Mouse (Mus musculus): ENCODE measurements around the gene Nfx1. TPM values are rescaled to one million over a fixed set of nuclear protein-coding genes. Genes with fewer than 3 reads are reported as not detected.
A peak's percentile ranks its signal among the peaks of the same experiment; 100 is the strongest.

Gene Nfx1
- total and polyA plus RNA-seq, 3 experiments: 16.9 to 19.8 (median 18.9) TPM

DNA sequence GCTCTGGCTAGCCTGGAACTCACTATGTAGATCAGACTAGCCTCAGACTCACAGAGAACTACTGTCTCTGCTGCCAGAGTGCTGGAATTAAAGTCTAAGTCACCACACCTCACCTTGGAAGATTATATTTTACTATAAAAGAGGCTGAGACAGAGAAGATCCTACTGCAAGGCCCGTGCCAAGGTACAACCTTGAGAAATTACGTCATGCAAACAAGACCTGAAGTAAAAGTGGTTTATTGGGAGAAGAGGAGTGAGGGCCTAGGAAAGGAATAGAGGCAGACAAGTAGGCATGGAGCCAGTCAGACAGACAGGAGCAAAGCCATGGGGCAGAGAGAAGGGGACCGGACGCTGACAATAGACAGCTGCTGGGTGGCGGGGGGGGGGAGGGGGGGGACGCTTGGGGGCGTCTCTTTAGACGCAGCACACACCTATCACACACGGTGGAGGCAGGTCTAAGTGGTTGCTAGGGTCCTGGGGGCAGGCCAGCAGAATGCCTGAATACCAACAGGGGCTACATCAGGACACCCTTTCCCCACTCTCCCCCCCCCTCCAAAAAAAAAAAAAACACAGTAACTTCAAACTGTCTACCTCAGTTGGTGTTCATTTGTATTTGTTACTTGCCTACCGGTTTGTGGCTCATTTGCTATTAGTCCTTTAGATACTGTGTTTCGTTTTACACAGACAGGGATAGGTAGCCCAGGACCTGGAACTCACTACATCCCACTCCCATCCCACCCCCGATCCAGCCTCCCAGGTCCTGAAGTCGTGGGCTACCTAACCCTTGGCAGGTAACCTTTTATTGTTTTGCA, 720 bp upstream of the Nfx1 start:
- H3K36me3 ChIP-seq (ENCODE audit: control insufficient read depth, insufficient read depth, low read length): no peaks in the 10 kb centered on the region
- 0 out of 2 replicates have a peak, but pooled peaks cover 2% of the 10 kb centered on the region for H3K79me2 ChIP-seq (replicated peaks; ENCODE audit: control insufficient read depth, insufficient read depth, low read length)
- H3K27ac ChIP-seq: peak overlapping the region; percentile 93
- H3K27me3 ChIP-seq (ENCODE audit: control insufficient read depth, insufficient read depth, low read length): no peaks in the 10 kb centered on the region
- intact Hi-C loops (cut with DNase I): loop anchor here (5.0 to 10.0 kb wide), 2 partner anchors 155 to 307 kb away; partner anchors contain the start of genes Nol6 and Ubap2
- H3K4me1 ChIP-seq (ENCODE audit: control insufficient read depth, insufficient read depth, low read length): peaks cover 3% of the 10 kb centered on the region
- TF ChIP-seq EP300 (IDR thresholded peaks at IDR 0.05; ENCODE audit: insufficient read depth, low read depth, low read length) (no peak), POLR2A (IDR thresholded peaks at IDR 0.05; ENCODE audit: insufficient read depth, low read depth, low read length) (no peak), CTCF (IDR thresholded peaks at IDR 0.05) (no peak)
- no peak for DNase-seq
- H3K4me3 ChIP-seq: peak overlapping the region; percentile 89
- 11% methylated on average over 13 of the region's 13 CpGs for WGBS
- peak overlapping the region; percentile 84 for H3K9ac ChIP-seq (ENCODE audit: low read depth, low read length)

GRCm38 (mm10) chr4:40970592-40970841, 189 bp upstream of the Nfx1 start:
- under 1% methylated on average over 15 of the region's 16 CpGs for WGBS
- no peaks in the 10 kb centered on the region for H3K27me3 ChIP-seq (ENCODE audit: control insufficient read depth, insufficient read depth, low read length)
- TF ChIP-seq CTCF (IDR thresholded peaks at IDR 0.05) (no peak), EP300 (IDR thresholded peaks at IDR 0.05; ENCODE audit: insufficient read depth, low read depth, low read length) (no peak), POLR2A (IDR thresholded peaks at IDR 0.05; ENCODE audit: insufficient read depth, low read depth, low read length) (no peak)
- H3K4me1 ChIP-seq (ENCODE audit: control insufficient read depth, insufficient read depth, low read length): peaks cover 3% of the 10 kb centered on the region
- H3K9ac ChIP-seq (ENCODE audit: low read depth, low read length): peak overlapping the region; percentile 84
- H3K27ac ChIP-seq: peak overlapping the region; percentile 93
- intact Hi-C loops (cut with DNase I): loop anchor here (5.0 to 10.0 kb wide), 2 partner anchors 154 to 307 kb away; partner anchors contain the start of genes Nol6 and Ubap2
- H3K36me3 ChIP-seq (ENCODE audit: control insufficient read depth, insufficient read depth, low read length): no peaks in the 10 kb centered on the region
- peak overlapping the region; percentile 89 for H3K4me3 ChIP-seq
- no peak for DNase-seq
- H3K79me2 ChIP-seq (replicated peaks; ENCODE audit: control insufficient read depth, insufficient read depth, low read length): 0 out of 2 replicates have a peak, but pooled peaks cover 2% of the 10 kb centered on the region

GRCm38 (mm10) chr4:40971744-40972143, 1.0 kb downstream of the Nfx1 start:
- intact Hi-C loops (cut with DNase I): loop anchor here (1.0 to 10.0 kb wide), 3 partner anchors 23 to 306 kb away; partner anchors contain the start of genes Bag1, Chmp5, Nol6 and Ubap2
- WGBS: 27% methylated on average over 13 of the region's 13 CpGs
- DNase-seq: no peak
- Histone ChIP-seq H3K27ac (no peak overlapping the region), H3K4me1 (ENCODE audit: control insufficient read depth, insufficient read depth, low read length) (peaks cover 3% of the 10 kb centered on the region), H3K79me2 (replicated peaks; ENCODE audit: control insufficient read depth, insufficient read depth, low read length) (0 out of 2 replicates have a peak, but pooled peaks cover 3% of the 10 kb centered on the region), H3K4me3 (peak overlapping the region; percentile 89), H3K27me3 (ENCODE audit: control insufficient read depth, insufficient read depth, low read length) (no peaks in the 10 kb centered on the region), H3K9ac (ENCODE audit: low read depth, low read length) (no peak overlapping the region), H3K36me3 (ENCODE audit: control insufficient read depth, insufficient read depth, low read length) (no peaks in the 10 kb centered on the region)
- TF ChIP-seq EP300 (IDR thresholded peaks at IDR 0.05; ENCODE audit: insufficient read depth, low read depth, low read length) (no peak), CTCF (IDR thresholded peaks at IDR 0.05) (peak; percentile 54)

DNA sequence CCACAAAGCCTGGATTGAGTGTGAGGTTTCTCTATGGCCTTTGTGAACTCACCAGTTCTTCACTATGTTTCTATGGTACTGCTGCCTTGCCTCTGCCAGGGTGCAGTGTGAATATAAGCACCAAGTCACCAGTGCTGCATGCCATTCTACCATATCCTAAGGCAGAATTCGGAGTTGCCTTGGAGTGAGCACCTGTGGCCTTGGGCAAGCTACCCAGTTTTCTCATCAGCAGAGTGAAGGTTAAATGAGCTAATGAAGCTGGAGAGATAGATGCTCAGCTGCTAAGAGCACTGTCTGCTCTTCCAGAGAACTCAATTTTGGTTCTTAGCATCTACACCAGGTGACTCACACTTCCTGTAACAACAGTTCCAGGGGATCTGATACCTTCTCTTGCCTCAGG, 3.3 kb downstream of the Nfx1 start:
- TF ChIP-seq POLR2A (IDR thresholded peaks at IDR 0.05; ENCODE audit: insufficient read depth, low read depth, low read length) (no peak), EP300 (IDR thresholded peaks at IDR 0.05; ENCODE audit: insufficient read depth, low read depth, low read length) (no peak), CTCF (IDR thresholded peaks at IDR 0.05) (no peak)
- H3K4me1 ChIP-seq (ENCODE audit: control insufficient read depth, insufficient read depth, low read length): peaks cover 3% of the 10 kb centered on the region
- no peak overlapping the region for H3K4me3 ChIP-seq
- H3K27me3 ChIP-seq (ENCODE audit: control insufficient read depth, insufficient read depth, low read length): no peaks in the 10 kb centered on the region
- 0 out of 2 replicates have a peak, but pooled peaks cover 3% of the 10 kb centered on the region for H3K79me2 ChIP-seq (replicated peaks; ENCODE audit: control insufficient read depth, insufficient read depth, low read length)
- H3K27ac ChIP-seq: no peak overlapping the region
- 77% methylated on average over 1 of the region's 1 CpGs for WGBS
- intact Hi-C loops (cut with DNase I): loop anchor here (5.0 to 10.0 kb wide), 2 partner anchors 151 to 303 kb away; partner anchors contain the start of genes Nol6 and Ubap2
- H3K9ac ChIP-seq (ENCODE audit: low read depth, low read length): no peak overlapping the region
- DNase-seq: no peak
- H3K36me3 ChIP-seq (ENCODE audit: control insufficient read depth, insufficient read depth, low read length): peaks cover 4% of the 10 kb centered on the region

DNA sequence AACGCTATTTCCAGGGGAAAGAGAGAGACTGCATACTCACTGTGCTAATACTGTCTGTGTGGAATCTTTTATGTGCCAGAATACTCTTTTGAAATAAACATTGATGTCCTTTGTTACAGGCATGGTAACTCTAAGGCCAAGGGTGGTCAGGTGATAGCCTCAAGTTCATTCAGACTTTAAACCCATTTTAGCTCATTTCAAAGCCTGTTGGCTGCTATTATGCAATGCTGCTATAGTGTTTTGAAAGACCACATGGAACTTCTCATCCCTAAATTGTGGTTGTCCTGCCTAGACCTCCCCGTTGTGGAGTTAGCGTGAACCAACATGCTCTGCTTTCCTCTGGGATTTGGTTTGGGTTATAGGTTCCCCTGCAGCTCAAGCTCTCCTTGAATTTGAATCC, 5.0 kb downstream of the Nfx1 start:
- DNase-seq: no peak
- Histone ChIP-seq H3K4me3 (no peak overlapping the region), H3K4me1 (ENCODE audit: control insufficient read depth, insufficient read depth, low read length) (peaks cover 3% of the 10 kb centered on the region), H3K9ac (ENCODE audit: low read depth, low read length) (no peak overlapping the region), H3K27ac (no peak overlapping the region), H3K79me2 (replicated peaks; ENCODE audit: control insufficient read depth, insufficient read depth, low read length) (0 out of 2 replicates have a peak, but pooled peaks cover 3% of the 10 kb centered on the region), H3K36me3 (ENCODE audit: control insufficient read depth, insufficient read depth, low read length) (peaks cover 8% of the 10 kb centered on the region), H3K27me3 (ENCODE audit: control insufficient read depth, insufficient read depth, low read length) (no peaks in the 10 kb centered on the region)
- 76% methylated on average over 3 of the region's 3 CpGs for WGBS
- intact Hi-C loops (cut with DNase I): loop anchor here (10.0 kb wide), 1 partner anchor 149 kb away; the partner anchor contains the start of gene Nol6
- no peak for TF ChIP-seq EP300 (IDR thresholded peaks at IDR 0.05; ENCODE audit: insufficient read depth, low read depth, low read length)
- TF ChIP-seq POLR2A (IDR thresholded peaks at IDR 0.05; ENCODE audit: insufficient read depth, low read depth, low read length): no peak
- TF ChIP-seq CTCF (IDR thresholded peaks at IDR 0.05): no peak

- Histone ChIP-seq H3K27ac (no peak overlapping the region), H3K4me3 (no peak overlapping the region), H3K79me2 (replicated peaks; ENCODE audit: control insufficient read depth, insufficient read depth, low read length) (0 out of 2 replicates have a peak, but pooled peaks cover 3% of the 10 kb centered on the region), H3K36me3 (ENCODE audit: control insufficient read depth, insufficient read depth, low read length) (peaks cover 8% of the 10 kb centered on the region), H3K27me3 (ENCODE audit: control insufficient read depth, insufficient read depth, low read length) (no peaks in the 10 kb centered on the region), H3K9ac (ENCODE audit: low read depth, low read length) (no peak overlapping the region), H3K4me1 (ENCODE audit: control insufficient read depth, insufficient read depth, low read length) (peaks cover 3% of the 10 kb centered on the region)
- DNase-seq: no peak
- TF ChIP-seq CTCF (IDR thresholded peaks at IDR 0.05) (no peak), POLR2A (IDR thresholded peaks at IDR 0.05; ENCODE audit: insufficient read depth, low read depth, low read length) (no peak), EP300 (IDR thresholded peaks at IDR 0.05; ENCODE audit: insufficient read depth, low read depth, low read length) (no peak)
- intact Hi-C loops (cut with DNase I): loop anchor here (10.0 kb wide), 1 partner anchor 148 kb away; the partner anchor contains the start of gene Nol6
- WGBS: 80% methylated on average over 10 of the region's 10 CpGs
Measured at GRCm38 (mm10) chr4:40976651-40977050, 5.9 kb downstream of the Nfx1 start.
